Mouse (Mus musculus) midbrain, embryonic 13.5 days (tissue): ENCODE results near the gene AI481877. TPM values are rescaled to one million over a fixed set of nuclear protein-coding genes. Genes with fewer than 3 reads are reported as not detected.

ENCODE experiments used
- ATAC-seq: fragments of 200-750 bp; cut with Nextera tagmentation; 2 replicates; pipeline ENCODE4 v1.8.0; 2017; ENCODE audit warnings: mild to moderate bottlenecking, moderate TSS enrichment, moderate library complexity
- H3K27ac ChIP-seq: fragments of 300-500 bp; sonication (generic); 2 replicates; pipeline ENCODE4 v1.5.1; 2015; ENCODE audit warnings: inconsistent platforms, mild to moderate bottlenecking, moderate library complexity
- H3K27me3 ChIP-seq: fragments of 300-500 bp; sonication (generic); 2 replicates; pipeline ENCODE4 v1.6.1; 2015; ENCODE audit warnings: mild to moderate bottlenecking, inconsistent platforms
- H3K36me3 ChIP-seq: fragments of 300-500 bp; sonication (generic); 2 replicates; pipeline ENCODE4 v1.6.1; 2015; ENCODE audit warnings: mild to moderate bottlenecking, inconsistent platforms
- H3K4me1 ChIP-seq: fragments of 300-500 bp; sonication (generic); replicated peaks from 2 replicates; pipeline ENCODE4 v1.6.1; 2015; ENCODE audit warnings: inconsistent platforms
- H3K4me2 ChIP-seq: fragments of 300-500 bp; sonication (generic); replicated peaks from 2 replicates; pipeline ENCODE4 v1.6.1; 2015; ENCODE audit warnings: moderate library complexity, mild to moderate bottlenecking, inconsistent platforms
- H3K4me3 ChIP-seq: fragments of 300-500 bp; sonication (generic); replicated peaks from 2 replicates; pipeline ENCODE4 v1.5.1; 2015; ENCODE audit warnings: mild to moderate bottlenecking, inconsistent platforms
- H3K9ac ChIP-seq: fragments of 300-500 bp; sonication (generic); replicated peaks from 2 replicates; pipeline ENCODE4 v1.6.1; 2015; ENCODE audit warnings: mild to moderate bottlenecking, inconsistent platforms
- H3K9me3 ChIP-seq: fragments of 300-500 bp; sonication (generic); 2 replicates; pipeline ENCODE4 v1.6.1; 2016; ENCODE audit warnings: mild to moderate bottlenecking, inconsistent platforms
- WGBS: fragments of 180-500 bp; shearing (Covaris S2); methylation state at CpG from one replicate; pipeline ENCODE4 v1.1.7; 2015; 5-methylcytosine and 5-hydroxymethylcytosine counted together
- polyA plus RNA-seq: library from polyadenylated mRNA; unstranded; fragments of >200 nt; fragmentation: Nextera tagmentation; extraction: Ambion mirVana; gene quantifications from 2 replicates; pipeline ENCODE4 v1.2.1, GENCODE M21; 2015

The AI481877 gene
- polyA plus RNA-seq, 1 experiment from 2014 or later, result 0.04 TPM

- H3K4me3 ChIP-seq, result no peak overlapping the region
- no peak overlapping the region for H3K4me2 ChIP-seq
- no peak overlapping the region for H3K27ac ChIP-seq
- ATAC-seq, result no peak
- 74% methylated on average over 4 of the region's 4 CpGs for WGBS
- no peaks in the 10 kb centered on the region; the same call in 1 of the 2 replicates for H3K27me3 ChIP-seq
- H3K9me3 ChIP-seq, result no peaks in the 10 kb centered on the region
- peaks cover 10% of the 10 kb centered on the region for H3K4me1 ChIP-seq
- H3K9ac ChIP-seq, result no peak overlapping the region
- H3K36me3 ChIP-seq, result no peaks in the 10 kb centered on the region
These were observed 129.1 kb downstream of the AI481877 start for GRCm38 (mm10) chr4:59009696-59010095.

GRCm38 (mm10) chr4:59009186-59009585 is 129.6 kb downstream of the AI481877 start:
- peaks cover 16% of the 10 kb centered on the region for H3K4me1 ChIP-seq
- H3K27ac ChIP-seq, result no peak overlapping the region
- H3K27me3 ChIP-seq, result no peaks in the 10 kb centered on the region; the same call in 1 of the 2 replicates
- 92% methylated on average over 7 of the region's 7 CpGs for whole genome bisulfite sequencing
- H3K9me3 ChIP-seq, result no peaks in the 10 kb centered on the region
- H3K4me2 ChIP-seq, result no peak overlapping the region
- no peak for ATAC-seq
- no peaks in the 10 kb centered on the region for H3K36me3 ChIP-seq
- no peak overlapping the region for H3K9ac ChIP-seq
- no peak overlapping the region for H3K4me3 ChIP-seq

- Histone ChIP-seq H3K36me3 (no peaks in the 10 kb centered on the region), H3K9ac (no peak overlapping the region), H3K4me3 (no peak overlapping the region), H3K27me3 (no peaks in the 10 kb centered on the region; the same call in 1 of the 2 replicates), H3K9me3 (no peaks in the 10 kb centered on the region), H3K4me2 (no peak overlapping the region), H3K27ac (no peak overlapping the region), H3K4me1 (peaks cover 24% of the 10 kb centered on the region)
- WGBS, result 88% methylated on average over 5 of the region's 5 CpGs
- ATAC-seq, result no peak
These were observed 130.8 kb downstream of the AI481877 start for GRCm38 (mm10) chr4:59007974-59008373.

- H3K9ac ChIP-seq, result no peak overlapping the region
- no peak overlapping the region for H3K27ac ChIP-seq
- no peak for ATAC-seq
- H3K4me1 ChIP-seq, result peaks cover 28% of the 10 kb centered on the region
- no peaks in the 10 kb centered on the region for H3K9me3 ChIP-seq
- WGBS, result 54% methylated on average over 6 of the region's 6 CpGs
- H3K4me2 ChIP-seq, result no peak overlapping the region
- H3K36me3 ChIP-seq, result no peaks in the 10 kb centered on the region
- H3K4me3 ChIP-seq, result no peak overlapping the region
- no peaks in the 10 kb centered on the region; the same call in 1 of the 2 replicates for H3K27me3 ChIP-seq
These were observed 131.8 kb downstream of the AI481877 start for GRCm38 (mm10) chr4:59007016-59007415.

GRCm38 (mm10) chr4:59006211-59006610 is 132.6 kb downstream of the AI481877 start:
- Histone ChIP-seq H3K4me3 (no peak overlapping the region), H3K27ac (no peak overlapping the region), H3K9me3 (no peaks in the 10 kb centered on the region), H3K4me1 (peaks cover 28% of the 10 kb centered on the region), H3K27me3 (no peaks in the 10 kb centered on the region; the same call in 1 of the 2 replicates), H3K36me3 (no peaks in the 10 kb centered on the region), H3K4me2 (no peak overlapping the region), H3K9ac (no peak overlapping the region)
- WGBS, result 65% methylated on average over 8 of the region's 8 CpGs
- ATAC-seq, result no peak

GRCm38 (mm10) chr4:59003806-59004200 is 135.0 kb downstream of the AI481877 start:
- Histone ChIP-seq H3K9ac (peak overlapping the region; percentile 94), H3K9me3 (no peaks in the 10 kb centered on the region), H3K27ac (no peak overlapping the region), H3K4me3 (peak overlapping the region; percentile 91), H3K36me3 (no peaks in the 10 kb centered on the region), H3K27me3 (no peaks in the 10 kb centered on the region; the same call in 1 of the 2 replicates), H3K4me1 (peaks cover 28% of the 10 kb centered on the region), H3K4me2 (peak overlapping the region; percentile 86)
- ATAC-seq, result no peak
- 45% methylated on average over 7 of the region's 7 CpGs for WGBS

GRCm38 (mm10) chr4:59002948-59003805 is 135.6 kb downstream of the AI481877 start, which contains the start of gene Gm20503:
TSS of gene Gm20503 (plus strand) at chr4:59003210.
- Histone ChIP-seq H3K4me3 (peak within 1 kb of the TSS; percentile 91), H3K4me1 (peaks cover 28% of the 10 kb centered on the region), H3K27me3 (no peaks in the 10 kb centered on the region; the same call in 1 of the 2 replicates), H3K36me3 (no peaks in the 10 kb centered on the region), H3K4me2 (peak within 1 kb of the TSS; percentile 86), H3K9me3 (no peaks in the 10 kb centered on the region), H3K27ac (peak within 1 kb of the TSS; percentile 93), H3K9ac (peak within 1 kb of the TSS; percentile 94)
- WGBS, result under 1% methylated on average over 86 of the region's 89 CpGs
- ATAC-seq, result peak; percentile 99

- WGBS, result 0% methylated on average over 2 of the region's 2 CpGs
- Histone ChIP-seq H3K36me3 (no peaks in the 10 kb centered on the region), H3K27ac (no peak overlapping the region), H3K4me2 (no peak overlapping the region), H3K9ac (no peak overlapping the region), H3K9me3 (no peaks in the 10 kb centered on the region), H3K4me1 (peaks cover 19% of the 10 kb centered on the region), H3K27me3 (no peaks in the 10 kb centered on the region; the same call in 1 of the 2 replicates), H3K4me3 (no peak overlapping the region)
- no peak for ATAC-seq
These were observed 138.2 kb downstream of the AI481877 start for GRCm38 (mm10) chr4:59000614-59001013.

GRCm38 (mm10) chr4:58999686-59000085 is 139.1 kb downstream of the AI481877 start:
- H3K9me3 ChIP-seq, result no peaks in the 10 kb centered on the region
- H3K4me1 ChIP-seq, result peaks cover 18% of the 10 kb centered on the region
- H3K36me3 ChIP-seq, result no peaks in the 10 kb centered on the region
- no peaks in the 10 kb centered on the region for H3K27me3 ChIP-seq
- no peak for ATAC-seq
- 7% methylated on average over 2 of the region's 2 CpGs for WGBS
- no peak overlapping the region for H3K4me3 ChIP-seq
- no peak overlapping the region for H3K4me2 ChIP-seq
- no peak overlapping the region for H3K9ac ChIP-seq
- H3K27ac ChIP-seq, result no peak overlapping the region

GRCm38 (mm10) chr4:58998688-58999087 is 140.1 kb downstream of the AI481877 start:
- no peak for ATAC-seq
- Histone ChIP-seq H3K9ac (no peak overlapping the region), H3K4me1 (peaks cover 8% of the 10 kb centered on the region), H3K4me3 (no peak overlapping the region), H3K4me2 (no peak overlapping the region), H3K36me3 (no peaks in the 10 kb centered on the region), H3K27ac (no peak overlapping the region), H3K27me3 (no peaks in the 10 kb centered on the region), H3K9me3 (no peaks in the 10 kb centered on the region)
- 88% methylated on average over 1 of the region's 1 CpGs for WGBS

- Histone ChIP-seq H3K4me1 (no peaks in the 10 kb centered on the region), H3K9me3 (no peaks in the 10 kb centered on the region), H3K27ac (no peak overlapping the region), H3K4me2 (no peak overlapping the region), H3K27me3 (no peaks in the 10 kb centered on the region), H3K36me3 (no peaks in the 10 kb centered on the region), H3K4me3 (no peak overlapping the region), H3K9ac (no peak overlapping the region)
- WGBS, result 92% methylated on average over 5 of the region's 5 CpGs
- no peak for ATAC-seq
These were observed 141.7 kb downstream of the AI481877 start for GRCm38 (mm10) chr4:58997081-58997480.

GRCm38 (mm10) chr4:58995251-58995693 is 143.5 kb downstream of the AI481877 start:
- Histone ChIP-seq H3K27me3 (no peaks in the 10 kb centered on the region), H3K27ac (no peak overlapping the region), H3K9ac (no peak overlapping the region), H3K9me3 (no peaks in the 10 kb centered on the region), H3K36me3 (no peaks in the 10 kb centered on the region), H3K4me1 (no peaks in the 10 kb centered on the region), H3K4me2 (no peak overlapping the region), H3K4me3 (no peak overlapping the region)
- no peak for ATAC-seq
- WGBS, result 81% methylated on average over 8 of the region's 8 CpGs
